27 mouse cellular contexts compared by ENCODE assay signal in genomic region chr7:29880056-29880455, GRCm38 (mm10). TPM values are rescaled to one million over a fixed set of nuclear protein-coding genes. Genes with fewer than 3 reads are reported as not detected.
DNase-seq lines count a peak whose midpoint lies in the region; ATAC-seq and TF ChIP-seq lines count a peak whose summit lies in the region.
"Had no signal": no experiment of that assay in that cellular context is flagged by ENCODE, and none has a peak within 500 bp of the region (broad histone marks: within the 10 kb centered on the region; RNA-seq: fewer than 3 reads in every experiment).

No protein-coding gene starts in this region.

- intact Hi-C loops in heart, postnatal 10 days (cut with DNase I) = no loop called here

- no peak overlapping the region for H3K9ac ChIP-seq in CH12.LX (ENCODE audit: insufficient read depth, low read depth)
- H3K9ac ChIP-seq in embryonic facial prominence, embryonic 15.5 days = no peak overlapping the region
- H3K9ac ChIP-seq: forebrain, embryonic 12.5 days; forebrain, embryonic 15.5 days; heart, embryonic 12.5 days; heart, embryonic 15.5 days; hindbrain, embryonic 14.5 days had no signal

- no peak for TF ChIP-seq EP300 in CH12.LX (IDR thresholded peaks at IDR 0.05; ENCODE audit: low read length)

- in situ Hi-C loops in CH12.LX (cut with MboI; ENCODE audit: low pct_ligation_motif_present, low pct_unique_long_range_greater_than_20kb, low sequenced_read_pairs) = no loop called here

- no peak for TF ChIP-seq CTCF in CH12.LX (conservative IDR thresholded peaks at IDR 0.05 in 1 of 2, IDR thresholded peaks at IDR 0.05 in 1 of 2; ENCODE audit: low read depth in 2 of 2, low read length in 2 of 2)

- 75% methylated on average over 7 of the region's 7 CpGs for WGBS in heart, embryonic 10.5 days
- 54% methylated on average over 7 of the region's 7 CpGs for WGBS in embryonic facial prominence, embryonic 10.5 days
- 28% methylated on average over 7 of the region's 7 CpGs for WGBS in embryonic facial prominence, embryonic 15.5 days

- H3K4me3 ChIP-seq in heart, embryonic 10.5 days = no peak overlapping the region
- no peak overlapping the region for H3K4me3 ChIP-seq in CH12.LX (replicated peaks in 1 of 3; ENCODE audit: low read depth in 2 of 3, low read length in 2 of 3, poor library complexity in 1 of 3)
- no peak overlapping the region for H3K4me3 ChIP-seq in embryonic facial prominence, embryonic 10.5 days
- H3K4me3 ChIP-seq in embryonic facial prominence, embryonic 15.5 days (replicated peaks) = no peak overlapping the region
- H3K4me3 ChIP-seq: erythroblast, embryonic 14.5 days; forebrain, embryonic 12.5 days; forebrain, embryonic 15.5 days; heart, adult 2 months; heart, embryonic 12.5 days; heart, embryonic 15.5 days had no signal

- peak; percentile 60; the same call in 1 of the 2 replicates for ATAC-seq in embryonic facial prominence, embryonic 15.5 days (ENCODE audit: insufficient number of reproducible peaks, low FRiP score, low TSS enrichment, low read depth)
- ATAC-seq: activated CD4-positive, CD25-positive, alpha-beta regulatory T cell, adult 4 months; forebrain, embryonic 15.5 days; hindbrain, postnatal 0 days; inflammation-experienced regulatory T-cells, adult 6 months; intestine, embryonic 16.5 days had no signal

- dilution Hi-C loops in CH12.LX (cut with MboI; ENCODE audit: extremely low pct_ligation_motif_present, extremely low pct_unique_long_range_greater_than_20kb, low sequenced_read_pairs) = no loop called here

- H3K9me3 ChIP-seq in heart, embryonic 10.5 days = peaks cover 23% of the 10 kb centered on the region
- peaks cover 18% of the 10 kb centered on the region for H3K9me3 ChIP-seq in CH12.LX (replicated peaks; ENCODE audit: low read length)
- peaks cover 43% of the 10 kb centered on the region for H3K9me3 ChIP-seq in embryonic facial prominence, embryonic 10.5 days
- H3K9me3 ChIP-seq in embryonic facial prominence, embryonic 15.5 days (replicated peaks) = peaks cover 25% of the 10 kb centered on the region

- no peak overlapping the region for H3K4me2 ChIP-seq in CH12.LX (ENCODE audit: insufficient read depth, low read depth, poor library complexity, severe bottlenecking)
- no peak overlapping the region for H3K4me2 ChIP-seq in embryonic facial prominence, embryonic 15.5 days (replicated peaks)
- H3K4me2 ChIP-seq: forebrain, embryonic 12.5 days; forebrain, embryonic 15.5 days; heart, embryonic 12.5 days; heart, embryonic 15.5 days; hindbrain, embryonic 14.5 days had no signal

- H3K27ac ChIP-seq in heart, embryonic 10.5 days = no peak overlapping the region
- no peak overlapping the region for H3K27ac ChIP-seq in CH12.LX (ENCODE audit: insufficient read depth, low read depth)
- no peak overlapping the region for H3K27ac ChIP-seq in embryonic facial prominence, embryonic 10.5 days (replicated peaks)
- H3K27ac ChIP-seq in embryonic facial prominence, embryonic 15.5 days (replicated peaks) = no peak overlapping the region
- H3K27ac ChIP-seq: forebrain, embryonic 12.5 days; forebrain, embryonic 15.5 days; heart, adult 2 months; heart, embryonic 15.5 days; hindbrain, embryonic 14.5 days; hindbrain, postnatal 0 days had no signal

- no peak for TF ChIP-seq RAD21 in CH12.LX (IDR thresholded peaks at IDR 0.05; ENCODE audit: low read depth, low read length)

- H3K79me2 ChIP-seq in CH12.LX (replicated peaks; ENCODE audit: control insufficient read depth, extremely low read depth, insufficient read depth, poor library complexity, severe bottlenecking) = no peaks in the 10 kb centered on the region

- H3K4me1 ChIP-seq in heart, embryonic 10.5 days = no peaks in the 10 kb centered on the region
- H3K4me1 ChIP-seq in CH12.LX (ENCODE audit: control insufficient read depth in 1 of 2, insufficient read depth in 2 of 2) = no peaks in the 10 kb centered on the region
- H3K4me1 ChIP-seq in embryonic facial prominence, embryonic 10.5 days = no peaks in the 10 kb centered on the region; the same call in 1 of the 2 replicates
- H3K4me1 ChIP-seq in embryonic facial prominence, embryonic 15.5 days = no peaks in the 10 kb centered on the region
- H3K4me1 ChIP-seq: forebrain, embryonic 12.5 days; forebrain, embryonic 15.5 days; heart, embryonic 12.5 days; heart, embryonic 15.5 days had no signal

- H3K27me3 ChIP-seq in heart, embryonic 10.5 days (ENCODE audit: insufficient read depth, poor library complexity, severe bottlenecking) = no peaks in the 10 kb centered on the region
- no peaks in the 10 kb centered on the region for H3K27me3 ChIP-seq in CH12.LX (replicated peaks)
- H3K27me3 ChIP-seq in embryonic facial prominence, embryonic 10.5 days (replicated peaks; ENCODE audit: low read depth, poor library complexity, severe bottlenecking) = no peaks in the 10 kb centered on the region
- H3K27me3 ChIP-seq in embryonic facial prominence, embryonic 15.5 days = no peaks in the 10 kb centered on the region
- H3K27me3 ChIP-seq: forebrain, embryonic 12.5 days; forebrain, embryonic 15.5 days; heart, embryonic 12.5 days; heart, embryonic 15.5 days had no signal

- TF ChIP-seq POLR2A in CH12.LX (IDR thresholded peaks at IDR 0.05; ENCODE audit: low read depth, low read length) = no peak

- H3K36me3 ChIP-seq in heart, embryonic 10.5 days = peaks cover 31% of the 10 kb centered on the region
- H3K36me3 ChIP-seq in CH12.LX (replicated peaks in 1 of 2; ENCODE audit: control insufficient read depth in 1 of 2, insufficient read depth in 1 of 2, low read length in 1 of 2) = peaks cover 7 to 8% of the 10 kb centered on the region in 2 experiments
- peaks cover 33% of the 10 kb centered on the region for H3K36me3 ChIP-seq in embryonic facial prominence, embryonic 10.5 days (replicated peaks)
- H3K36me3 ChIP-seq in embryonic facial prominence, embryonic 15.5 days = peaks cover 19% of the 10 kb centered on the region

- DNase-seq in heart, embryonic 10.5 days (ENCODE audit: low spot score) = peak; percentile 65
- no peak for DNase-seq in heart, postnatal 10 days
- DNase-seq in CH12.LX (ENCODE audit: extremely low read depth) = peak; percentile 6
- peak; percentile 28 for DNase-seq in embryonic facial prominence, embryonic 10.5 days (ENCODE audit: low spot score)
- no peak for DNase-seq in layer of hippocampus, adult 8-10 months (ENCODE audit: low spot score in 2 of 2)
- DNase-seq in left cerebral cortex, adult 11 months (ENCODE audit: low spot score) = no peak
- DNase-seq: adrenal gland, adult 8-10 months; adrenal gland, postnatal 25 days; B cell, adult 2 months; cerebellum, adult 11-12 months; cerebellum, adult 8-10 months; cerebellum, postnatal 10 days; gastrocnemius, postnatal 25 days; heart, adult 2 months; heart, postnatal 14 days; heart, postnatal 4 days had no signal

TF ChIP-seq in CH12.LX, 34 proteins besides CTCF, POLR2A, EP300 and RAD21 (continues in another document):
- TF ChIP-seq ELF1 (IDR thresholded peaks at IDR 0.05; ENCODE audit: low read depth, low read length) = no peak
- TF ChIP-seq MXI1 (IDR thresholded peaks at IDR 0.05; ENCODE audit: low read depth, low read length) = no peak
- TF ChIP-seq RCOR1 (conservative IDR thresholded peaks at IDR 0.05; ENCODE audit: low read depth, low read length) = no peak
- TF ChIP-seq PAX5 (IDR thresholded peaks at IDR 0.05; ENCODE audit: low read length) = no peak
- no peak for TF ChIP-seq NELFE (IDR thresholded peaks at IDR 0.05; ENCODE audit: low read depth, low read length)
- no peak for TF ChIP-seq KAT2A (IDR thresholded peaks at IDR 0.05; ENCODE audit: insufficient replicate concordance, low read length)

RNA-seq across cellular contexts. Expression of gene Zfp420, which starts 20.3 kb away (rescaled TPM):
- 3.7 and 6.3 TPM in 2 replicates for polyA plus RNA-seq in heart, embryonic 10.5 days (2016; fragmentation: Nextera tagmentation; extraction: Ambion mirVana)
- total RNA-seq in heart, postnatal 10 days (2021) = 1 to 10 TPM; 3.1 to 3.8 TPM
- total RNA-seq in CH12.LX (2012; rRNA removed) (2.9 and 3.3 TPM in 2 replicates), CH12.LX (2014; rRNA removed) (4.6 and 4.8 TPM in 2 replicates)
- 2.5 and 2.9 TPM in 2 replicates for polyA plus RNA-seq in CH12.LX (2012; ENCODE audit: insufficient read length, low read depth)
- 8.1 and 8.6 TPM in 2 replicates for polyA plus RNA-seq in embryonic facial prominence, embryonic 10.5 days (2016; fragmentation: Nextera tagmentation; extraction: Ambion mirVana)
- 6.4 and 6.5 TPM in 2 replicates for polyA plus RNA-seq in embryonic facial prominence, embryonic 15.5 days (2015; fragmentation: Nextera tagmentation; extraction: Ambion mirVana)
- total RNA-seq in layer of hippocampus, adult 8-10 months (2022) = 10 to 100 TPM; 14.9 to 23.0 (median 17.0) TPM
- polyA plus RNA-seq: erythroblast, embryonic 14.5 days had no signal

RNA-seq across cellular contexts. Expression of gene Zfp27, which starts 26.3 kb away (rescaled TPM):
- 8.2 and 9.5 TPM in 2 replicates for polyA plus RNA-seq in heart, embryonic 10.5 days (2016; fragmentation: Nextera tagmentation; extraction: Ambion mirVana)
- 10 to 100 TPM; 10.0 to 11.2 TPM for total RNA-seq in heart, postnatal 10 days (2021)
- total RNA-seq in CH12.LX (2012; rRNA removed) = 8.4 and 9.1 TPM in 2 replicates
- total RNA-seq in CH12.LX (2014; rRNA removed) = 9.0 and 9.1 TPM in 2 replicates
- polyA plus RNA-seq in CH12.LX (2012; ENCODE audit: insufficient read length, low read depth) = 8.6 and 9.7 TPM in 2 replicates
- polyA plus RNA-seq in embryonic facial prominence, embryonic 10.5 days (2016; fragmentation: Nextera tagmentation; extraction: Ambion mirVana) = 9.5 and 10.0 TPM in 2 replicates
- 11.8 and 11.9 TPM in 2 replicates for polyA plus RNA-seq in embryonic facial prominence, embryonic 15.5 days (2015; fragmentation: Nextera tagmentation; extraction: Ambion mirVana)
- 10 to 100 TPM; 17.8 to 21.2 (median 18.0) TPM for total RNA-seq in layer of hippocampus, adult 8-10 months (2022)

RNA-seq across cellular contexts. Expression of gene Zfp940, which starts 26.6 kb away (rescaled TPM):
- 4.4 and 5.7 TPM in 2 replicates for polyA plus RNA-seq in heart, embryonic 10.5 days (2016; fragmentation: Nextera tagmentation; extraction: Ambion mirVana)
- under 1 TPM; 0.37 to 0.48 TPM for total RNA-seq in heart, postnatal 10 days (2021)
- total RNA-seq in CH12.LX (2012; rRNA removed) (10.9 and 12.6 TPM in 2 replicates), CH12.LX (2014; rRNA removed) (16.5 and 19.7 TPM in 2 replicates)
- polyA plus RNA-seq in CH12.LX (2012; ENCODE audit: insufficient read length, low read depth) = 13.3 and 16.3 TPM in 2 replicates
- polyA plus RNA-seq in embryonic facial prominence, embryonic 10.5 days (2016; fragmentation: Nextera tagmentation; extraction: Ambion mirVana) = 10.1 and 10.7 TPM in 2 replicates
- 4.8 and 5.6 TPM in 2 replicates for polyA plus RNA-seq in embryonic facial prominence, embryonic 15.5 days (2015; fragmentation: Nextera tagmentation; extraction: Ambion mirVana)
- 10 to 100 TPM; 18.6 to 24.0 (median 20.8) TPM for total RNA-seq in layer of hippocampus, adult 8-10 months (2022)
- polyA plus RNA-seq: erythroblast, embryonic 14.5 days had no signal

RNA-seq across cellular contexts. Expression of gene Zfp383, which starts 28.0 kb away (rescaled TPM):
- 2.1 and 3.7 TPM in 2 replicates for polyA plus RNA-seq in heart, embryonic 10.5 days (2016; fragmentation: Nextera tagmentation; extraction: Ambion mirVana)
- total RNA-seq in heart, postnatal 10 days (2021) = 10 to 100 TPM in 1 of 2 experiments, 1 to 10 TPM in 1; 7.6 to 10.3 TPM
- total RNA-seq in CH12.LX (2012; rRNA removed) = 3.4 and 3.5 TPM in 2 replicates
- 3.4 and 3.9 TPM in 2 replicates for total RNA-seq in CH12.LX (2014; rRNA removed)
- polyA plus RNA-seq in CH12.LX (2012; ENCODE audit: insufficient read length, low read depth) = 2.7 and 3.1 TPM in 2 replicates
- polyA plus RNA-seq in embryonic facial prominence, embryonic 10.5 days (2016; fragmentation: Nextera tagmentation; extraction: Ambion mirVana) = 4.6 and 6.3 TPM in 2 replicates
- 5.0 and 5.3 TPM in 2 replicates for polyA plus RNA-seq in embryonic facial prominence, embryonic 15.5 days (2015; fragmentation: Nextera tagmentation; extraction: Ambion mirVana)
- total RNA-seq in layer of hippocampus, adult 8-10 months (2022) = 10 to 100 TPM in 1 of 4 experiments, 1 to 10 TPM in 3; 8.3 to 11.0 (median 9.2) TPM
- polyA plus RNA-seq: erythroblast, embryonic 14.5 days had no signal

Comparison
In these comparisons a context has a peak if more than half of its experiments do, and no peak if none do; other contexts are left out.
1. DNase-seq: peak in heart, embryonic 10.5 days (single experiment), CH12.LX (single experiment) and embryonic facial prominence, embryonic 10.5 days (single experiment); none in heart, postnatal 10 days (0 of 2), layer of hippocampus, adult 8-10 months (0 of 2) and left cerebral cortex, adult 11 months (single experiment).